Mouse (Mus musculus) myocyte (in vitro differentiated cells): ENCODE measurements around the gene Sema5a. TPM values are rescaled to one million over a fixed set of nuclear protein-coding genes. Genes with fewer than 3 reads are reported as not detected.

Experiments
- H3K27me3 ChIP-seq: one replicate; pipeline ENCODE4 v1.6.1; 2011; ENCODE audit not compliant: control insufficient read depth, insufficient read depth, insufficient read length
- H3K36me3 ChIP-seq: one replicate; pipeline ENCODE4 v1.6.1; 2011; ENCODE audit not compliant: control insufficient read depth, insufficient read depth
- H3K4me2 ChIP-seq: one replicate; pipeline ENCODE4 v1.6.1; 2011; ENCODE audit warnings: low read depth, control low read depth
- H3K4me3 ChIP-seq: one replicate; pipeline ENCODE4 v1.5.1; 2011; ENCODE audit warnings: mild to moderate bottlenecking, control low read depth, moderate library complexity
- H3K79me2 ChIP-seq: one replicate; pipeline ENCODE4 v1.6.1; 2011; ENCODE audit not compliant: control insufficient read depth, insufficient read depth
- H3ac ChIP-seq: one replicate; pipeline ENCODE4 v1.6.1; 2011; ENCODE audit not compliant: control insufficient read depth, insufficient read length
- CEBPB ChIP-seq: IDR thresholded peaks from 2 replicates; pipeline ENCODE4 v1.6.1; 2011; ENCODE audit warnings: mild to moderate bottlenecking, moderate library complexity; ENCODE audit not compliant: poor library complexity, insufficient read depth, severe bottlenecking
- E2F4 ChIP-seq: IDR thresholded peaks from one replicate; pipeline ENCODE4 v1.6.1; 2011; ENCODE audit warnings: mild to moderate bottlenecking, control low read depth, moderate library complexity; ENCODE audit not compliant: insufficient read depth
- MAX ChIP-seq: IDR thresholded peaks from one replicate; pipeline ENCODE4 v1.6.1; 2011; ENCODE audit warnings: low read depth, mild to moderate bottlenecking, control low read depth
- MYOD1 ChIP-seq, 3 experiments: IDR thresholded peaks; one replicate each; pipeline ENCODE4 v1.6.1; 2011; ENCODE audit warnings: control low read depth in 2 of 3, low read depth in 2 of 3, mild to moderate bottlenecking in 2 of 3, moderate library complexity in 1 of 3; ENCODE audit not compliant: insufficient read length in 2 of 3, control insufficient read depth in 1 of 3
- MYOG ChIP-seq, 3 experiments: IDR thresholded peaks; one replicate each; pipeline ENCODE4 v1.6.1; 2011; ENCODE audit warnings: control low read depth in 2 of 3, low read depth in 2 of 3, mild to moderate bottlenecking in 2 of 3; ENCODE audit not compliant: insufficient read length in 2 of 3, control insufficient read depth in 1 of 3, insufficient read depth in 1 of 3
- POLR2A ChIP-seq: IDR thresholded peaks from one replicate; pipeline ENCODE4 v1.6.1; 2011; ENCODE audit warnings: low read depth, mild to moderate bottlenecking, control low read depth, moderate library complexity; ENCODE audit not compliant: insufficient read length
- POLR2AphosphoS2 ChIP-seq: IDR thresholded peaks from one replicate; pipeline ENCODE4 v1.6.1; 2011; ENCODE audit warnings: low read depth, control low read depth; ENCODE audit not compliant: insufficient read length
- REST ChIP-seq: IDR thresholded peaks from one replicate; pipeline ENCODE4 v1.6.1; 2011; ENCODE audit warnings: mild to moderate bottlenecking, control low read depth, moderate library complexity; ENCODE audit not compliant: insufficient read depth, insufficient read length
- SRF ChIP-seq: IDR thresholded peaks from one replicate; pipeline ENCODE4 v1.6.1; 2011; ENCODE audit warnings: low read depth; ENCODE audit not compliant: control insufficient read depth, insufficient read length
- TCF12 ChIP-seq: IDR thresholded peaks from one replicate; pipeline ENCODE4 v1.6.1; 2011; ENCODE audit warnings: mild to moderate bottlenecking, control low read depth; ENCODE audit not compliant: poor library complexity, insufficient read depth, severe bottlenecking
- TCF3 ChIP-seq: IDR thresholded peaks from one replicate; pipeline ENCODE4 v1.6.1; 2011; ENCODE audit warnings: low read depth, control low read depth; ENCODE audit not compliant: insufficient read length
- USF1 ChIP-seq: IDR thresholded peaks from one replicate; pipeline ENCODE4 v1.6.1; 2011; ENCODE audit warnings: low read depth, mild to moderate bottlenecking, control low read depth, moderate library complexity
- polyA plus RNA-seq: library from polyadenylated mRNA; unstranded; fragments of >200 nt; fragmentation: generic; extraction: Trizol; gene quantifications from one replicate; pipeline ENCODE4 v1.2.1, GENCODE M21; 2012; ENCODE audit warnings: missing spikeins

The Sema5a gene
- polyA plus RNA-seq, 1 experiment, result 7.1 TPM

GRCm38 (mm10) chr15:32533541-32534080 is 289.0 kb downstream of the Sema5a start:
- TF ChIP-seq MYOG (IDR thresholded peaks at IDR 0.05; ENCODE audit: control insufficient read depth in 1 of 3, insufficient read depth in 1 of 3, insufficient read length in 2 of 3, low read depth in 2 of 3), result no peak
- TF ChIP-seq MAX, result no peak
- TF ChIP-seq POLR2AphosphoS2, result no peak
- no peak for TF ChIP-seq MYOD1 (IDR thresholded peaks at IDR 0.05; ENCODE audit: control insufficient read depth in 1 of 3, insufficient read length in 2 of 3, low read depth in 2 of 3)
- TF ChIP-seq E2F4, result no peak
- no peak for TF ChIP-seq POLR2A
- no peaks in the 10 kb centered on the region for H3K79me2 ChIP-seq

GRCm38 (mm10) chr15:32536755-32537503 is 292.3 kb downstream of the Sema5a start:
- no peak overlapping the region for H3ac ChIP-seq
- TF ChIP-seq SRF (no peak), POLR2A (no peak), CEBPB (no peak), E2F4 (no peak), MYOD1 (IDR thresholded peaks at IDR 0.05; ENCODE audit: control insufficient read depth in 1 of 3, insufficient read length in 2 of 3, low read depth in 2 of 3) (no peak), TCF12 (no peak), REST (no peak), MAX (no peak), MYOG (IDR thresholded peaks at IDR 0.05; ENCODE audit: control insufficient read depth in 1 of 3, insufficient read depth in 1 of 3, insufficient read length in 2 of 3, low read depth in 2 of 3) (no peak), POLR2AphosphoS2 (no peak), USF1 (no peak), TCF3 (no peak)
- no peaks in the 10 kb centered on the region for H3K27me3 ChIP-seq
- H3K4me3 ChIP-seq, result no peak overlapping the region
- H3K4me2 ChIP-seq, result no peak overlapping the region
- H3K36me3 ChIP-seq, result no peaks in the 10 kb centered on the region
- no peaks in the 10 kb centered on the region for H3K79me2 ChIP-seq

More at GRCm38 (mm10) chr15:32533541-32534080, 289.0 kb downstream of the Sema5a start:
- Histone ChIP-seq H3K27me3 (no peaks in the 10 kb centered on the region), H3ac (no peak overlapping the region), H3K36me3 (no peaks in the 10 kb centered on the region), H3K4me2 (no peak overlapping the region), H3K4me3 (no peak overlapping the region)

GRCm38 (mm10) chr15:32537504-32537792 is 292.8 kb downstream of the Sema5a start:
- Histone ChIP-seq H3K4me2 (no peak overlapping the region), H3K4me3 (no peak overlapping the region), H3K27me3 (no peaks in the 10 kb centered on the region), H3ac (no peak overlapping the region), H3K79me2 (no peaks in the 10 kb centered on the region), H3K36me3 (no peaks in the 10 kb centered on the region)
- TF ChIP-seq MAX, result no peak
- TF ChIP-seq SRF, result no peak
- no peak for TF ChIP-seq POLR2A
- no peak for TF ChIP-seq POLR2AphosphoS2
- TF ChIP-seq E2F4, result no peak
- peak; percentile 63; the same call in 1 of the 2 replicates for TF ChIP-seq CEBPB
- no peak for TF ChIP-seq USF1
- no peak for TF ChIP-seq REST

- Histone ChIP-seq H3K36me3 (no peaks in the 10 kb centered on the region), H3K27me3 (no peaks in the 10 kb centered on the region), H3K4me2 (no peak overlapping the region), H3K4me3 (no peak overlapping the region), H3ac (no peak overlapping the region), H3K79me2 (no peaks in the 10 kb centered on the region)
- TF ChIP-seq USF1, result no peak
- no peak for TF ChIP-seq MAX
- no peak for TF ChIP-seq E2F4
- TF ChIP-seq SRF, result no peak
These were observed 293.5 kb downstream of the Sema5a start for GRCm38 (mm10) chr15:32538092-32538491.

- Histone ChIP-seq H3K79me2 (no peaks in the 10 kb centered on the region), H3ac (no peak overlapping the region), H3K4me2 (no peak overlapping the region), H3K36me3 (no peaks in the 10 kb centered on the region), H3K27me3 (no peaks in the 10 kb centered on the region), H3K4me3 (no peak overlapping the region)
- TF ChIP-seq POLR2AphosphoS2 (no peak), MYOD1 (IDR thresholded peaks at IDR 0.05; ENCODE audit: control insufficient read depth in 1 of 3, insufficient read length in 2 of 3, low read depth in 2 of 3) (no peak), TCF12 (no peak), MYOG (IDR thresholded peaks at IDR 0.05; ENCODE audit: control insufficient read depth in 1 of 3, insufficient read depth in 1 of 3, insufficient read length in 2 of 3, low read depth in 2 of 3) (no peak), TCF3 (no peak), REST (no peak), SRF (no peak), MAX (no peak), POLR2A (no peak), USF1 (no peak), E2F4 (no peak), CEBPB (no peak)
These were observed 298.1 kb downstream of the Sema5a start for GRCm38 (mm10) chr15:32542746-32543145.
